9 mouse cellular contexts compared by ENCODE assay signal in the genomic region with DNA sequence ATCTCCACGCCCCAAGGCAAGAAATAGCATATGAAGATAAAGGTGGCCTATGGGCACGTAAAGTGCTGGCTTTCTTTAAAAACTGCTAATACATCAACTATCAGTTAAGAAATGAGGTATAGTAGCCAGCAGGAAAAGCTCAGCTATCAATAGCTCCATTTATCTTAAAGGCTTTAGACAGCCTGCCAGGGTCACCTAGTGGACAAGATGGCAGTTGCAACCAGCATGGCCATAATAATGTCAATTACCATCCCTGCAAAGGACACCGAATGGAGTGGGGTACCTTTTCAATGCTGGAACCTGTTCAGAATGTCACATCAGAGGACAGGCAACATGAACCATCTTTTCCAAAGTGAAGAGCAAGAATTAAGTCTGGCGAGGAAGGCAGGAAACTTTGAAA. TPM values are rescaled to one million over a fixed set of nuclear protein-coding genes. Genes with fewer than 3 reads are reported as not detected.
A peak's percentile ranks its signal among the peaks of the same experiment; 100 is the strongest.
DNase-seq lines count a peak whose midpoint lies in the region; ATAC-seq and TF ChIP-seq lines count a peak whose summit lies in the region.
"Had no signal": no experiment of that assay in that cellular context is flagged by ENCODE, and none has a peak within 500 bp of the region (broad histone marks: within the 10 kb centered on the region; RNA-seq: fewer than 3 reads in every experiment).

No protein-coding gene starts in this region.

- no peaks in the 10 kb centered on the region for H3K9me3 ChIP-seq in kidney, postnatal 0 days (replicated peaks; ENCODE audit: low read length)
- no peaks in the 10 kb centered on the region for H3K9me3 ChIP-seq in kidney, embryonic 16.5 days (ENCODE audit: low read length)
- H3K9me3 ChIP-seq in CH12.LX (replicated peaks; ENCODE audit: low read length): peaks cover 9% of the 10 kb centered on the region
- H3K9me3 ChIP-seq in embryonic facial prominence, embryonic 14.5 days (ENCODE audit: control insufficient read depth, low read length): no peaks in the 10 kb centered on the region

- H3K36me3 ChIP-seq in kidney, postnatal 0 days (ENCODE audit: insufficient read depth, low read length): no peaks in the 10 kb centered on the region
- no peaks in the 10 kb centered on the region for H3K36me3 ChIP-seq in kidney, embryonic 16.5 days (ENCODE audit: insufficient read depth, low read length)
- H3K36me3 ChIP-seq in CH12.LX (replicated peaks in 1 of 2; ENCODE audit: control insufficient read depth in 1 of 2, insufficient read depth in 1 of 2, low read length in 1 of 2): no peaks in the 10 kb centered on the region
- H3K36me3 ChIP-seq in embryonic facial prominence, embryonic 14.5 days (ENCODE audit: control insufficient read depth, insufficient read depth, low read length): no peaks in the 10 kb centered on the region

- dilution Hi-C loops in CH12.LX (cut with MboI; ENCODE audit: extremely low pct_ligation_motif_present, extremely low pct_unique_long_range_greater_than_20kb, low sequenced_read_pairs): no loop called here

- WGBS in kidney, postnatal 0 days: 53% methylated on average over 4 of the region's 4 CpGs
- 59% methylated on average over 4 of the region's 4 CpGs for WGBS in kidney, embryonic 16.5 days
- WGBS in embryonic facial prominence, embryonic 14.5 days: 75% methylated on average over 4 of the region's 4 CpGs

- no peak for ATAC-seq in kidney, postnatal 0 days (replicated peaks; ENCODE audit: low FRiP score, low read depth)
- ATAC-seq in kidney, embryonic 16.5 days (ENCODE audit: low FRiP score, low TSS enrichment): no peak
- no peak for ATAC-seq in embryonic facial prominence, embryonic 14.5 days (ENCODE audit: low read depth)

- H3K4me3 ChIP-seq in kidney, postnatal 0 days (replicated peaks; ENCODE audit: low read depth, low read length): no peak overlapping the region
- no peak overlapping the region for H3K4me3 ChIP-seq in kidney, embryonic 16.5 days (ENCODE audit: low read length)
- no peak overlapping the region for H3K4me3 ChIP-seq in CH12.LX (replicated peaks in 1 of 3; ENCODE audit: low read depth in 2 of 3, low read length in 2 of 3, poor library complexity in 1 of 3)
- H3K4me3 ChIP-seq in embryonic facial prominence, embryonic 14.5 days (ENCODE audit: low read depth, low read length): no peak overlapping the region

- peak; percentile 74 for TF ChIP-seq CTCF in kidney, postnatal 0 days (IDR thresholded peaks at IDR 0.05; ENCODE audit: low read depth)
- peak; percentile 72 to 80 for TF ChIP-seq CTCF in CH12.LX (conservative IDR thresholded peaks at IDR 0.05 in 1 of 2, IDR thresholded peaks at IDR 0.05 in 1 of 2; ENCODE audit: low read depth in 2 of 2, low read length in 2 of 2)

- no peaks in the 10 kb centered on the region for H3K4me1 ChIP-seq in kidney, postnatal 0 days (replicated peaks; ENCODE audit: insufficient read depth, low read length)
- H3K4me1 ChIP-seq in kidney, embryonic 16.5 days (ENCODE audit: insufficient read depth, low read length): no peaks in the 10 kb centered on the region
- H3K4me1 ChIP-seq in CH12.LX (ENCODE audit: control insufficient read depth in 1 of 2, insufficient read depth in 2 of 2): peaks cover 0 to 6% of the 10 kb centered on the region in 2 experiments; a peak in 1 of 4 replicates
- no peaks in the 10 kb centered on the region for H3K4me1 ChIP-seq in embryonic facial prominence, embryonic 14.5 days (ENCODE audit: control insufficient read depth, insufficient read depth, low read length)

- H3K27me3 ChIP-seq in kidney, postnatal 0 days (ENCODE audit: insufficient read depth, low read length): no peaks in the 10 kb centered on the region
- H3K27me3 ChIP-seq in kidney, embryonic 16.5 days (ENCODE audit: insufficient read depth, low read length): no peaks in the 10 kb centered on the region
- peaks cover 5% of the 10 kb centered on the region for H3K27me3 ChIP-seq in CH12.LX (replicated peaks)
- no peaks in the 10 kb centered on the region for H3K27me3 ChIP-seq in embryonic facial prominence, embryonic 14.5 days (replicated peaks; ENCODE audit: control insufficient read depth, insufficient read depth, low read length)

- no peak for TF ChIP-seq POLR2A in CH12.LX (IDR thresholded peaks at IDR 0.05; ENCODE audit: low read depth, low read length)

- no peak overlapping the region for H3K27ac ChIP-seq in kidney, postnatal 0 days
- no peak overlapping the region for H3K27ac ChIP-seq in kidney, embryonic 16.5 days (ENCODE audit: low read length)
- H3K27ac ChIP-seq in CH12.LX (ENCODE audit: insufficient read depth, low read depth): no peak overlapping the region
- no peak overlapping the region for H3K27ac ChIP-seq in embryonic facial prominence, embryonic 14.5 days (replicated peaks; ENCODE audit: low read depth, low read length)

- no peak overlapping the region for H3K9ac ChIP-seq in kidney, postnatal 0 days (ENCODE audit: low read depth, low read length)
- H3K9ac ChIP-seq in kidney, embryonic 16.5 days (replicated peaks; ENCODE audit: low read length): no peak overlapping the region
- H3K9ac ChIP-seq in CH12.LX (ENCODE audit: insufficient read depth, low read depth): no peak overlapping the region
- no peak overlapping the region for H3K9ac ChIP-seq in embryonic facial prominence, embryonic 14.5 days (ENCODE audit: low read depth, low read length)

- peak; percentile 21 to 32 for DNase-seq in cerebellum, adult 18-20 months
- DNase-seq in cerebellum, adult 11 months: no peak
- DNase-seq in kidney, postnatal 0 days (ENCODE audit: low spot score): peak; percentile 27
- peak; percentile 29 for DNase-seq in CH12.LX (ENCODE audit: extremely low read depth)
- DNase-seq in embryonic facial prominence, embryonic 14.5 days (ENCODE audit: low spot score): peak; percentile 10
- DNase-seq in MN1 (ENCODE audit: low spot score): no peak
- DNase-seq in layer of hippocampus, postnatal 36 days: no peak

- in situ Hi-C loops in CH12.LX (cut with MboI; ENCODE audit: low pct_ligation_motif_present, low pct_unique_long_range_greater_than_20kb, low sequenced_read_pairs): no loop called here

- no peak for TF ChIP-seq EP300 in CH12.LX (IDR thresholded peaks at IDR 0.05; ENCODE audit: low read length)

- H3K79me2 ChIP-seq in CH12.LX (replicated peaks; ENCODE audit: control insufficient read depth, extremely low read depth, insufficient read depth, poor library complexity, severe bottlenecking): no peaks in the 10 kb centered on the region

- no peak overlapping the region for H3K4me2 ChIP-seq in kidney, postnatal 0 days (ENCODE audit: low read length)
- H3K4me2 ChIP-seq in kidney, embryonic 16.5 days (replicated peaks; ENCODE audit: low read depth, low read length): no peak overlapping the region
- no peak overlapping the region for H3K4me2 ChIP-seq in CH12.LX (ENCODE audit: insufficient read depth, low read depth, poor library complexity, severe bottlenecking)
- H3K4me2 ChIP-seq in embryonic facial prominence, embryonic 14.5 days (ENCODE audit: low read depth, low read length): no peak overlapping the region

- TF ChIP-seq RAD21 in CH12.LX (IDR thresholded peaks at IDR 0.05; ENCODE audit: low read depth, low read length): peak; percentile 71

TF ChIP-seq in CH12.LX, 34 proteins besides CTCF, POLR2A, EP300 and RAD21:
- TF ChIP-seq PAX5 (IDR thresholded peaks at IDR 0.05; ENCODE audit: low read length): no peak
- peak; percentile 71 for TF ChIP-seq SMC3 (IDR thresholded peaks at IDR 0.05; ENCODE audit: low read depth, low read length)
TF ChIP-seq in CH12.LX: peak in this region for 1.

RNA-seq across cellular contexts. Expression of a gene that starts 10.8 kb away (rescaled TPM):
- 16.4 and 18.1 TPM in 2 replicates for polyA plus RNA-seq in kidney, postnatal 0 days (2015; fragmentation: Nextera tagmentation; extraction: Ambion mirVana)
- polyA plus RNA-seq in kidney, embryonic 16.5 days (2015; fragmentation: Nextera tagmentation; extraction: Ambion mirVana): 18.1 TPM in 2 replicates
- not detected in 2 replicates for total RNA-seq in CH12.LX (2012; rRNA removed)
- not detected in 2 replicates for total RNA-seq in CH12.LX (2014; rRNA removed)
- polyA plus RNA-seq in CH12.LX (2012; ENCODE audit: insufficient read length, low read depth): 0.12 TPM in 1 of 2 replicates, not detected in the other
- polyA plus RNA-seq in embryonic facial prominence, embryonic 14.5 days (2014; fragmentation: Nextera tagmentation; extraction: Ambion mirVana): 14.3 and 16.5 TPM in 2 replicates
- 1 to 10 TPM; 1.2 to 1.7 TPM for total RNA-seq in layer of hippocampus, postnatal 36 days (2021)

RNA-seq across cellular contexts. Expression of a gene that starts 19.9 kb away (rescaled TPM):
- polyA plus RNA-seq in kidney, postnatal 0 days (2015; fragmentation: Nextera tagmentation; extraction: Ambion mirVana): 10.8 and 11.4 TPM in 2 replicates
- polyA plus RNA-seq in kidney, embryonic 16.5 days (2015; fragmentation: Nextera tagmentation; extraction: Ambion mirVana): 18.5 and 21.9 TPM in 2 replicates
- total RNA-seq in CH12.LX (2012; rRNA removed): not detected in 2 replicates
- total RNA-seq in CH12.LX (2014; rRNA removed): not detected in 2 replicates
- polyA plus RNA-seq in CH12.LX (2012; ENCODE audit: insufficient read length, low read depth): not detected in 2 replicates
- 17.8 and 26.7 TPM in 2 replicates for polyA plus RNA-seq in embryonic facial prominence, embryonic 14.5 days (2014; fragmentation: Nextera tagmentation; extraction: Ambion mirVana)
- total RNA-seq in layer of hippocampus, postnatal 36 days (2021): 10 to 100 TPM; 22.0 to 24.2 TPM

RNA-seq across cellular contexts. Expression of a gene that starts 37.7 kb away (rescaled TPM):
- polyA plus RNA-seq in kidney, postnatal 0 days (2015; fragmentation: Nextera tagmentation; extraction: Ambion mirVana): 0.53 and 0.93 TPM in 2 replicates
- polyA plus RNA-seq in kidney, embryonic 16.5 days (2015; fragmentation: Nextera tagmentation; extraction: Ambion mirVana): 0.51 and 0.87 TPM in 2 replicates
- total RNA-seq in CH12.LX (2012; rRNA removed) (0.50 and 0.59 TPM in 2 replicates), CH12.LX (2014; rRNA removed) (0.78 and 0.88 TPM in 2 replicates)
- 0.87 and 1.4 TPM in 2 replicates for polyA plus RNA-seq in CH12.LX (2012; ENCODE audit: insufficient read length, low read depth)
- polyA plus RNA-seq in embryonic facial prominence, embryonic 14.5 days (2014; fragmentation: Nextera tagmentation; extraction: Ambion mirVana): 0.60 and 0.62 TPM in 2 replicates
- 1 to 10 TPM; 1.4 to 1.6 TPM for total RNA-seq in layer of hippocampus, postnatal 36 days (2021)

RNA-seq across cellular contexts. Expression of a gene that starts 56.3 kb away (rescaled TPM):
- 0.45 TPM in 1 of 2 replicates, not detected in the other for polyA plus RNA-seq in kidney, postnatal 0 days (2015; fragmentation: Nextera tagmentation; extraction: Ambion mirVana)
- polyA plus RNA-seq in kidney, embryonic 16.5 days (2015; fragmentation: Nextera tagmentation; extraction: Ambion mirVana): not detected in 2 replicates
- total RNA-seq in CH12.LX (2012; rRNA removed) (not detected in 2 replicates), CH12.LX (2014; rRNA removed) (not detected in 2 replicates)
- polyA plus RNA-seq in CH12.LX (2012; ENCODE audit: insufficient read length, low read depth): not detected in 2 replicates
- not detected in 2 replicates for polyA plus RNA-seq in embryonic facial prominence, embryonic 14.5 days (2014; fragmentation: Nextera tagmentation; extraction: Ambion mirVana)
- total RNA-seq in layer of hippocampus, postnatal 36 days (2021): not detected
- polyA plus RNA-seq: lung, embryonic 16.5 days had no signal

Comparison
In these comparisons a context has a peak if more than half of its experiments do, and no peak if none do; other contexts are left out.
1. DNase-seq: peak in cerebellum, adult 18-20 months (2 of 2), kidney, postnatal 0 days (single experiment), CH12.LX (single experiment) and embryonic facial prominence, embryonic 14.5 days (single experiment); none in cerebellum, adult 11 months (single experiment), MN1 (single experiment) and layer of hippocampus, postnatal 36 days (0 of 2).
2. RNA of a gene that starts 10.8 kb away (polyA plus RNA-seq): 18.1 TPM in kidney, embryonic 16.5 days, 16.4 to 18.1 TPM in kidney, postnatal 0 days and 14.3 to 16.5 TPM in embryonic facial prominence, embryonic 14.5 days; 0.12 TPM in CH12.LX; every median in the first group is over 10 times any median in the second.
3. RNA of a gene that starts 19.9 kb away (polyA plus RNA-seq): 18.5 to 21.9 TPM in kidney, embryonic 16.5 days, 17.8 to 26.7 TPM in embryonic facial prominence, embryonic 14.5 days and 10.8 to 11.4 TPM in kidney, postnatal 0 days; not detected in CH12.LX; every median in the first group is over 10 times any median in the second.